In the genomic region with DNA sequence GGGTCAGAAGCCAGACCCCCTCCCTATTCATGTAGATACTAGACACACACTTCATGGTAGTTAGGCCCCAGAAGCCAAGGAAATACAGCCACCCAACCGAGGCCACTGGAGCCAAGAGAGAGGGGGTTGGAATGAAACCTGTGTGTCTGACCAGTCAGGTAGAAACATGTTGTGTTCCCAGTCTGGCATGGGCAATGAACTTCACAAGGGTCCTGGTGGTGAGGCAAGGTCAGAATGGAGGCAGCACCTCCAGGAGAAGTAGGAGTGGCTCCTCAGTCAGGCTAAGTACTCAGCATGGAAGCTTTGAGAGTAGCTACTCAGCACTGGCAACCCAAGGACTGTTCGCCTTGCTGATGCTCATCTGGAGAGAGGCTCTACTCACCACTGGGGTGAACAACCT, we compare ENCODE assay signal across 12 mouse cellular contexts. TPM values are rescaled to one million over a fixed set of nuclear protein-coding genes. Genes with fewer than 3 reads are reported as not detected.
A peak's percentile ranks its signal among the peaks of the same experiment; 100 is the strongest.
DNase-seq lines count a peak whose midpoint lies in the region; ATAC-seq and TF ChIP-seq lines count a peak whose summit lies in the region.
"Had no signal": no experiment of that assay in that cellular context is flagged by ENCODE, and none has a peak within 500 bp of the region (broad histone marks: within the 10 kb centered on the region; RNA-seq: fewer than 3 reads in every experiment).

No protein-coding gene starts in this region.

- no peaks in the 10 kb centered on the region for H3K27me3 ChIP-seq in heart, embryonic 11.5 days (ENCODE audit: control insufficient read depth, insufficient read depth, low read length)
- no peaks in the 10 kb centered on the region for H3K27me3 ChIP-seq in liver, adult 2 months (ENCODE audit: control insufficient read depth, insufficient read depth, low read length)
- no peaks in the 10 kb centered on the region for H3K27me3 ChIP-seq in liver, postnatal 0 days (ENCODE audit: insufficient read depth, low read length)
- H3K27me3 ChIP-seq: intestine, embryonic 15.5 days had no signal

- no peak overlapping the region for H3K4me3 ChIP-seq in heart, embryonic 11.5 days (ENCODE audit: low read depth, low read length)
- no peak overlapping the region for H3K4me3 ChIP-seq in liver, adult 2 months (ENCODE audit: insufficient read depth, low read depth, low read length)
- no peak overlapping the region for H3K4me3 ChIP-seq in bone marrow, adult 2 months (replicated peaks; ENCODE audit: control insufficient read depth, low read depth, low read length)
- H3K4me3 ChIP-seq in liver, postnatal 0 days (ENCODE audit: low read depth, low read length) = no peak overlapping the region
- H3K4me3 ChIP-seq: intestine, embryonic 15.5 days had no signal

- H3K9ac ChIP-seq in heart, embryonic 11.5 days (ENCODE audit: low read depth, low read length) = no peak overlapping the region
- no peak overlapping the region for H3K9ac ChIP-seq in liver, adult 2 months (ENCODE audit: low read depth, low read length)
- 0 out of 2 replicates have a peak overlapping the region, but pooled peaks have one; percentile 16 for H3K9ac ChIP-seq in liver, postnatal 0 days (replicated peaks)
- H3K9ac ChIP-seq: intestine, embryonic 15.5 days had no signal

- no peak for TF ChIP-seq CTCF in liver, adult 2 months (IDR thresholded peaks at IDR 0.05; ENCODE audit: low read depth, low read length)
- TF ChIP-seq CTCF in bone marrow, adult 2 months (IDR thresholded peaks at IDR 0.05; ENCODE audit: control insufficient read depth, insufficient read depth, low read length) = no peak
- TF ChIP-seq CTCF in liver, postnatal 0 days (IDR thresholded peaks at IDR 0.05; ENCODE audit: low read depth) = no peak

- no peak overlapping the region for H3K27ac ChIP-seq in heart, embryonic 11.5 days (ENCODE audit: low read depth, low read length)
- H3K27ac ChIP-seq in liver, adult 2 months (replicated peaks; ENCODE audit: insufficient read depth, low read depth, low read length) = peak overlapping the region; percentile 17
- H3K27ac ChIP-seq in bone marrow, adult 2 months (ENCODE audit: control insufficient read depth, insufficient read depth, low read depth, low read length, poor library complexity) = peak overlapping the region; percentile 16
- H3K27ac ChIP-seq in liver, postnatal 0 days (ENCODE audit: low read depth) = peak overlapping the region; percentile 85
- H3K27ac ChIP-seq: macrophage had no signal

- 84% methylated on average over 2 of the region's 2 CpGs for WGBS in heart, embryonic 11.5 days (ENCODE audit: insufficient replicate concordance)
- WGBS in liver, adult 2 months = 41% methylated on average over 2 of the region's 2 CpGs
- 84% methylated on average over 2 of the region's 2 CpGs for WGBS in bone marrow, adult 2 months
- WGBS in liver, postnatal 0 days (ENCODE audit: insufficient replicate concordance) = 67% methylated on average over 2 of the region's 2 CpGs

- peaks cover 5% of the 10 kb centered on the region; the same call in 1 of the 2 replicates for H3K36me3 ChIP-seq in heart, embryonic 11.5 days (ENCODE audit: control insufficient read depth, insufficient read depth, low read length)
- no peaks in the 10 kb centered on the region for H3K36me3 ChIP-seq in liver, adult 2 months (ENCODE audit: control insufficient read depth, insufficient read depth, low read length)
- peaks cover 12% of the 10 kb centered on the region for H3K36me3 ChIP-seq in liver, postnatal 0 days (replicated peaks; ENCODE audit: insufficient read depth, low read length)

- H3K79me2 ChIP-seq in liver, adult 2 months (ENCODE audit: control insufficient read depth, insufficient read depth, low read length) = peaks cover 78% of the 10 kb centered on the region

- DNase-seq in heart, adult 11 months = peak; percentile 91
- no peak for DNase-seq in liver, adult 2 months (ENCODE audit: extremely low read depth, low read depth, low spot score)
- DNase-seq in liver = no peak
- DNase-seq in liver, postnatal 0 days = no peak
- no peak for DNase-seq in layer of hippocampus, adult 9-11 months
- DNase-seq: cerebellum, postnatal 14 days; thymus, postnatal 14 days had no signal

- H3K4me1 ChIP-seq in heart, embryonic 11.5 days (ENCODE audit: control insufficient read depth, insufficient read depth, low read length) = peaks cover 46% of the 10 kb centered on the region
- H3K4me1 ChIP-seq in liver, adult 2 months (ENCODE audit: control insufficient read depth, insufficient read depth, low read length) = peaks cover 62% of the 10 kb centered on the region
- peaks cover 23% of the 10 kb centered on the region for H3K4me1 ChIP-seq in bone marrow, adult 2 months (ENCODE audit: control insufficient read depth, insufficient read depth, low read length)
- peaks cover 78% of the 10 kb centered on the region for H3K4me1 ChIP-seq in liver, postnatal 0 days (ENCODE audit: insufficient read depth)

- no peak for TF ChIP-seq EP300 in liver, postnatal 0 days (IDR thresholded peaks at IDR 0.05; ENCODE audit: low read depth)

- TF ChIP-seq POLR2A in liver, adult 2 months (IDR thresholded peaks at IDR 0.05; ENCODE audit: extremely low read depth, insufficient read depth, low read length) = no peak
- TF ChIP-seq POLR2A in bone marrow, adult 2 months (IDR thresholded peaks at IDR 0.05; ENCODE audit: borderline replicate concordance, control insufficient read depth, low read depth, low read length) = no peak

- no peaks in the 10 kb centered on the region for H3K9me3 ChIP-seq in heart, embryonic 11.5 days (replicated peaks; ENCODE audit: control insufficient read depth, low read length)
- no peaks in the 10 kb centered on the region for H3K9me3 ChIP-seq in liver, postnatal 0 days (ENCODE audit: low read length)
- H3K9me3 ChIP-seq: intestine, embryonic 15.5 days had no signal

- ATAC-seq in heart, embryonic 11.5 days (replicated peaks; ENCODE audit: insufficient number of reproducible peaks, low FRiP score, low TSS enrichment) = no peak
- ATAC-seq in liver, postnatal 0 days = no peak
- ATAC-seq in frontal cortex, adult (ENCODE audit: low TSS enrichment) = no peak
- ATAC-seq: intestine, embryonic 15.5 days had no signal

- H3K4me2 ChIP-seq in heart, embryonic 11.5 days = no peak overlapping the region
- H3K4me2 ChIP-seq in liver, postnatal 0 days (ENCODE audit: low read depth, low read length) = peak overlapping the region; percentile 13; the same call in 1 of the 2 replicates
- H3K4me2 ChIP-seq: intestine, embryonic 15.5 days had no signal

RNA-seq across cellular contexts. Expression of gene Myh9, which starts 12.4 kb away (rescaled TPM):
- 30.4 and 31.8 TPM in 2 replicates for polyA plus RNA-seq in heart, embryonic 11.5 days (2014; fragmentation: Nextera tagmentation; extraction: Ambion mirVana)
- 54.4 and 69.5 TPM in 2 replicates for total RNA-seq in liver, adult 2 months (2014; rRNA removed)
- polyA plus RNA-seq in liver, adult 2 months (2012; rRNA removed) = 22.5 and 24.1 TPM in 2 replicates
- polyA plus RNA-seq in bone marrow, adult 2 months (2011; ENCODE audit: insufficient read depth, insufficient read length, low replicate concordance, missing spikeins) = 264 and 399 TPM in 2 replicates
- polyA plus RNA-seq in liver, postnatal 0 days (2015; fragmentation: Nextera tagmentation; extraction: Ambion mirVana) = 17.7 and 22.4 TPM in 2 replicates
